Mouse (Mus musculus): ENCODE measurements around the gene Gfy. TPM values are rescaled to one million over a fixed set of nuclear protein-coding genes. Genes with fewer than 3 reads are reported as not detected.
A peak's percentile ranks its signal among the peaks of the same experiment; 100 is the strongest.

Gene Gfy
- total RNA-seq, 4 experiments from 2014 or later, result 0.20 to 0.51 TPM; not detected in 2

DNA sequence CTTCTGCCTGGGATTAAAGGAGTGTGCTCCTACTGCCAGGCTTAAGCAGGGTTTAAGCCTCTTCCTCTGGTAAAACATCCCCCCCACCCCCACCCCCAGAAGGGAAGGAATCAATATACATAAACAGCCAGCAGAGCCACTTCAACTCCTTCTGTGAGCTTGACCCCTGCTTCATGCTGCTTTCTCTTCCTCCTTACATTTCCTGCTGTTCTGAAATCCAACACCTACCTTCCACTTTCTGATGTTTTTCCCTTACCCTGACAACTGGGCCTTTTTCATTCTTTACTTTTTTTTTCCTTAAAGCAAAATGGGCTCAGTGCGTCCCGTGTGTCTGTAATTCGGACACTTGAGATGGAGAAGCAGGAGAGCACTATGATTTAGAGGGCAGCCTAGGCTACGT, 29.0 kb downstream of the Gfy start:
- no peak for DNase-seq (ENCODE audit: low spot score in 2 of 2)

DNA sequence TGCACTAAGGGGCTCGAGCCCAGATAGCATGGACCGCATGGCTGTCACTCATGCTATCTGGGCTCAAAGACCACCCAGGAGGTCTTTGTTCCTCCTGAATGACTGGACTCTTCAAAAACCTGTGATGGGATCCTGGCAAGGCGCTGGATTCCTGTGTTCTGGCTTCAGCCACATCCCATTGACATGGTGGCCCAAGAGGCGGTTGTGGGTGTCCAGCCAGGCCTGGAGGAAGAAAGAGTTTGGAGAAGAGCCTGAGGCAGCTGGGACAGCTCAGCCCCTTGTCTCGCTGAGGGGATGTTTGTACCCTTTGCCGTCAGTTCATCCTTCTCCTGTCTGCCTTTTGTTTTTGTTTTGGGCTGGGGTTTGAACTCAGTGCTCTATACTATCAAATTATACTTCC, 29.8 kb downstream of the Gfy start:
- no peak for DNase-seq (ENCODE audit: low spot score in 2 of 2)

DNA sequence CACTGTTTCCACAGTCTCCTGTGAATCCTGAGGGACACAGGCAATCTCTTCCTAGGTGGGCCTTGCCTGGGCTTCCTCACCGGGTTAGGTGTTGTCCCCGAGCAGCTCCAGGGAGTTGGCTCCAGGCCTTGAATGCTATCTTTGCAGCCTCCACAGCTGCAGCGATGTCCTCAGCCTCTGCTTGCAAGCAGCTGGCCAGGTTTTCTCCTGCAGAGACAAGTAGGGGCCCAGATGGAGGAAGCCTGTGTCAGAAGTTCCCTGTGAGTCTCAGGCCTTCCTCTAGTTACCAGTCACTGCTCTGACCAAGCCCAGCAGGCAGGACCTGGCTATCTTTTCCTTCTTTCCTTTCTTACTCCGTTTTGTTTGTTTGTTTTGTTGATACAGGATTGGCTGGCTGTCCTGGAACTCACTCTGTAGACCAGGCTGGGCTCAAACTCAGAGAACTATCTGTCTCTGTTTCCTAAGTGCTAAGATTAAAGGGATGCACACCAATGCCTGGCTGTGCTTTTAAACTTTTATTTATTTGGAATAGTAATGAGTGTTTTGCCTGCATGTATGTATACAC, 30.8 kb downstream of the Gfy start:
- DNase-seq (ENCODE audit: low spot score in 2 of 2), result no peak

DNA sequence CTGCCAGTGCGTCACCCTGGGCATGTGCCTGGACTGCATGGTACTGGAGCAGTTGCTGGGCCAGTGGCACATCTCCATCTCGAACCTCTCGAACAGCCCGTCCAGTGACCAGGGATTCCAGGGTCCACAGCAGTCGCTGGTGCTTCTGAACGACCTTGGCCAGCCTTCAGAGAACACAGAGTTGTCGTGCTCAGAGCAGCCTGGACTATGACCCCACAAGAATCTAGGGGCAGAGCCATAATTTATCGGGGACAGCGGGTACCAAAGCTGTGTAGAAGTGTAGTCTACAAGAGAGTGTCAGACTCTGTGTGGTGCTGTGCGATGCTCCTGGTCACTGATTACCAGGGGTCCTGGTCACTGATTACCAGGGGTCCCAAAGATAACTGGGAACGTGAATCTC, 31.5 kb downstream of the Gfy start:
- DNase-seq (ENCODE audit: low spot score in 2 of 2), result no peak

DNA sequence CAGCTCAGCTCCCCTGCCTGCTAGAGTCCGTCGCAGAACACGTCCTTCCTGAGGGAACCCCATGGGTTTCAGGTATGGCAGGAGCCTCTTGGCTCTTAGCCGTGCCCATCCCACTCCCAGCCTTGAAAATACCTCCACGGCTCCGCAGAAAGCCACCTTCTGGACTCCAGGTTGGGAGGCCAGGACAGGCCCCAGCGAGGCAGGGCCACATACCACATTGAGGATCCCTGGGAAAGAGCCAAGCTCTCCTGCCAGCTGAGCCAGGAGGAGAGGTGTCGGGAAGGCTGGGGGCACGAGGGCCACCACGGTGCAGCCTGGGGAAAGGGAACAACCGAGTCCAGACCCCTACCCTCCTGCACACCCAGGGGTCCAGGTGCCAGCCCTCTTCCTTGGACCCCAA, 32.1 kb downstream of the Gfy start:
- no peak for DNase-seq (ENCODE audit: low spot score in 2 of 2)

DNA sequence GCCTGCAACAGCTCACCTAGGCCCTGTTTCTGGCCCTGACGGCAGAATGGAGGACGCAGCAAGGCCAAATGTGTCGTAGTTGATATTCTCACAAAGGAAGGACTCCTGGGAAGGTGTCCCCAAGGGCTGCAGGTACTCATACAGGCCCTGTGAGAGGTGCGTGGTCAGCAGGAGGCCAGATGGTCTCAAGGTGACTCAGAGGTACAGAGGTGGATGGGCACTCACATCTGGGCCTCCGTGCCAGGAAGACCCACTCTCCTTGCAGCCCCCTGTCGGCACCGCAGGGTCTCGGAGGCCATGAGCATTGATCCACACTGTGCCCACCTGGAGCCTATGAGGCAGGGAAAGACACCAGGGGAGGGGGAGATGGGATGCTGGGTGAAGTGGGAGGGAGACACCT, 33.9 kb downstream of the Gfy start:
- no peak for DNase-seq (ENCODE audit: low spot score in 2 of 2)

DNA sequence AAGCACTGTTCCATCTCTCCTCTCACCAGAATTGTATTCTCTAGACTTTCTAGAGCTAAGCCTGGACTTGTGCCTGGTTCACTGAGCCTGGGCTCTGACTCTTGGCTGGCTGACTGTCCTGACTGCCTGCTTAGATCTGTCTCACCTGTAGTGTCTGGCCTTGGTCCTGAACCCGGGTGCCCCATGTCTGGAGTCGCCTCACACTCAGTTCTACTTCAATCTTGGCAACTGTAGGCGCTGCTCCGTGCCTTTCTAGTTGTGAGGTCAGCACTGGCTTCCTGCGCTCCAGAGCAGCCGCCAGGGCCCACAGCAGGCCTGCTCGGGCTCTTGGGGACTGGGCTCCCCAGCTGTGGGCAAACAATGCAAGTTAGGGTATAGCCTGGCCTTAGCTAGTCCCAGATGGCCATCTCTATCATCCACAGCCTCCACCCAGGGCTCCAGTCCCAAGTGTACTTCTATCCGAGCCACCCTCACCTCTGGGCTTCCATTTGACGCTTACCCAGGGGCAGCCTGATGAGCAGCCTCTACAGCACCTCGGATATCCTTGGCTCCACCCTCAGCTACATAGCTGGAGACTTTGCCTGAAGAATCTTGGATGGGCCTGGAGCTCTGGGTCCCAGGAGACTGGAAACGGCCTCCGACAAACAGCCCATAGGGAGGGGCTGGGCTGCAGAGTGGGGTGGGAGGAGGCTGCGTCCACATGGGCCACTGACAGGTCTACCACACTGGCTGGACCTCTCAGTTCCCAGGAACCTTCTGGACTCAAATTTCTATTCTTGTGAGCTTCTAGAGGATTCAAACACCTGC, 34.8 kb downstream of the Gfy start:
- no peak for DNase-seq (ENCODE audit: low spot score in 2 of 2)

DNA sequence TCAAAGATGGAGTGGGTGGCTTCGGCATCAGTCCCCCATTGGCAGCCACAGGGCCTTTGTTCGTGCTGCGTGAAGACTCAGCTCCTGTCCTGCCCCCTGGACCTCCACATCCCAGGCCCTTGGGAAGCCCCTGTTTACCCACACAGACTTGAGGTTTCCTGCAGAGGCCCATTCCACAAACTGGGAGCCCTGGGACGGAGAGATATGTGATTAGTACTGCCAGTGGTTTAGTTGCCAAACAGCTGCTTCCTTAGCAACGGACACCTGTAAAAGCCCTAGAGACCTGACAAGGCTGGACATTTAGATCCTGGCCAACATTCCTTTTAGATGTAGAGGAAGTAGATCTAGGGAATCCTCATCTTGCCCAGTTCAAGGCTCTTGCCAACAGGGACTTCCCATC, 37.5 kb downstream of the Gfy start:
- DNase-seq (ENCODE audit: low spot score in 2 of 2), result no peak

DNA sequence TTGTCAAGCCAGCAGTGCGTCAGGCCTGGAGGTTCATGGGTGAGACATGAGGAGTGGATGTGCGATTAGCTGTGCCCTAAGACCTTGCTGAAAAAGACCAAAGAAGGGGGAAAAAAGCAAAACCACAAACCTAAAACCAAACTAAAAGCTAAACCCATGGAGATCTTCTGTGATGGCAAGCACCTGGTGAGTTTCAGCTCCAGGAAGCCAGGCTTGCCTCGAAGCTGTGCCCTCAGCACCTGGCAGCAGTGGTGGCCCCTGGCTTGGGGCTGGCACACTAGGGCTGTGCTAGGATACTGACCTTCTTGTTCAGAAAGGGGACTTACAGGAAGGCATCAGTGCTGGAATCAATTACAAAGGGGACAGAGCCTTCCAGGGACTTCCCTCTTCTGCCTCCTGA, 38.0 kb downstream of the Gfy start:
- no peak for DNase-seq (ENCODE audit: low spot score in 2 of 2)

DNA sequence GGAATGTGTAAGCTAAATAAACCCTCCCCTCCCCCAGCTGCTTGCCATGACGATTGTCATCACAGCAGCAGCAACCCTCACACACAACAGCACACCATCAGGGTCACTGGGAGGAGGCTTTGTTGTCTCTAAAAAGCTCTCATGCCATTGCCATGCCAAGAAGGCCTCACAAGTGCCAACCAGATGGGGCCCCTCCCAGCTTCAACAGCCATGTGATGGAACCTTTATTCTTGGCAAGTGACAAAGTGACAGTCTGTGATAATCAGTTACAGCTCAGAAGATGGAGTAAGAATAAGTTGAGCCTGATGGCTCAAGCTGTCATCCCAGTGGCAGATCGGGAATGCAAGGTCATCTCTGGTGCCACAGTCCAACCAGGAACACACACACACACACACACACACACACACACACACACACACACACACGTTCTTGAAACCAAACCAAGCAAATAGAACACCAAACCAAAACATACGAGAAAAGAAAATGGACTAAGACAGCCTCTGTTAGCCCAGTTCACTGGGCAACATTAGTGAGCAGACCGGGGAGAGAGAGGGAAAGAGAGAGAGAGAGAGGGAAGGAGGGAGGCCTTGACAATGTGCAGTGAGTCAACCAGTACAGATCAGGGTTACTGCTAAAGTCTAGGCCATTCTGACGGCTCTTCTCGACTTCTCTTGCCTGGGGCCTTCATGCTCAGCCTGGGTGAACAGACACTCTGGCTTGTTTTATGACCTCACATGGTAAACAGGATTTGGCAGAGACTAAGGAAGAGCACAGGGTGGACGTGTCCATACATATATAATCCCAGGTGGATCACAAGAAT, 39.3 kb downstream of the Gfy start:
- DNase-seq (ENCODE audit: low spot score in 2 of 2), result no peak

DNA sequence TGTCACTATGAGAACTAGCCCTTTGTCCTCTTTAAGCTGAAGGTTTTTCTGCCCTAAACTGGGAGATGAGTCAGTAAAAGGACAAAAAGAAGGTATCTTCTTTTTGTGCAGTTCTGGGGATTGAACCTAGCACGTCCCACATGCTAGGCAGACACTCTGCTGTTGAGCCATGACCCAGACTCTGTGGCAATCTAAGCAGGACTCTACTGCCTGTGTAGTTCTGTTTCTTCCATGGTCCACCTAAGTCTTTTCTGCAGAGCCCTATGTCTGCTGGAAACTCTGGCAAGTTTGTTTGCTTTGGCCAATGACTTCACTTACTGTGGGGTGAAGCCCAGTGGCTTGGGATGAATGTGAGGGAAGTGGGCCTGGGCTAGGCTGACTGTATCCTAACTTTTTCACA, 41.0 kb downstream of the Gfy start:
- no peak for DNase-seq (ENCODE audit: low spot score in 2 of 2)

DNA sequence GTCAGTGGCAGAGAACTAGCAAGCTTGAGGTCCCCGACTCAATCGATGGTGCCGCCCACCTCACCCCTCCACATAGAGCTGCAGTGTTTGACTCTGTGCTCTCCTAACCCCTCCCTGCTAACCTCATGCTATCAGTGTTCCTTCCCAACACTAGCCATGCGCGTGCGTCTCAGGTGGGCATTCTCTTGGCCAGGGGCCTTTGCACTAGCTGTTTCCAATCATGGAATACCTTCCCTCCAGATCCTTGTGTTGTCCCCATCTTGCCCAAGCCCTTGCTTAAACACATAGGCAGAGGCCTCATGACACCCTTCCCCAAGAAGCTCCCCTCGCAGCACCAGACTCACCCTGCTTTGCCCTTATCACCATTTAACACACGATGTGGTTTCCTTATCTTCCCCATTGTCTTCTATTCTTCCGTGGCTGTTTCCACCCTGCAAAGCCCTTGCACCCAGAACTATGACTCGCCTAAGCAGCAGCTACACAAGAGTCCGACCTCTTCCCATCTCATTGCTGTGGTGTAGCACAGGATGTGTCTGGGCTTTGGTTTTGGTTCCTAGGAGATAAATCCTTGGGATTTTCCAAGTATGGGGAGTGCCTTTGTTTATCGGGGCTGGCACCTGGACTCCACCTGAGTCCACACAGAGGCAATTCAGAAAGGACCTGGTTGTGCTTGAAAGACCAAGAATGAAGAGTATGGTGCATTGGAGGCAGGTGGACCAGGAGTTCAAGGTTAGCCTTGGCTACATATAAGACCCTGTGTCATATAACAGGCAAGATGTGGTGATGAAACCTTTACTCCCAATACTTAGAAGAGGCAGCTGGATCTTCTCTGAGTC, 42.0 kb downstream of the Gfy start:
- no peak for DNase-seq (ENCODE audit: low spot score in 2 of 2)

DNA sequence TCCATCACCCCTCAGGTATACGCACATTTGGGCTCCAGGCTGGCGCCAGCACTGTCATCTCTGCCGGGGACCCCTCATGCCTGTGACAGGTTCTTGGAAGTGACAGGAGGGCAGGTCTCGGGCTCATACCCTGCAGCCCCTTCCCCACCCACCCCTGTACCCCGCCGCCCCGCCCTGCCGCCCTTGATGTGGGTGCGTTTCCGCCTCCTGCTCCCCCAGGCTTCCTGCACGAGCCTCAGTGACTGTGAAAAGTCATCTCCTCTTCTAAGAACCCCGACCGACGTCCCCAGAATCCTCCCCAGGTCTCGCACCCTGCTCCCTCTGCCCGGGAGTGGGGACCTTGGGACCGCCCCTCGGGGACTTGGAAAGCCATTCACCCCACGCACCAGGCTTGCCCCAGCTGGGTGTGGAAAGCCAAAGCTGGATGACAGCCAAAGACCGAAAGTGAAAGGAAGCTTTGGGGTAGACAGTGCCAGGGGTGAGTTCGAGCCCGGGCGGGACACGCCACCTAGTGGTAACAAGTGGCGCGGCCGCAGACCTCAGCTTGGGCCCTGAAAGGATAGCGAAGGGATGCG, 43.3 kb downstream of the Gfy start, which contains the start of the genes Gm45713 and Flt3l:
Gene Gm45713 (minus strand): TSS at position 239 of the 575 bp plus-strand sequence.
Gene Flt3l (minus strand): TSS at position 440 of the 575 bp plus-strand sequence.
- peak; percentile 86 to 91 for DNase-seq (ENCODE audit: low spot score in 2 of 2)

DNA sequence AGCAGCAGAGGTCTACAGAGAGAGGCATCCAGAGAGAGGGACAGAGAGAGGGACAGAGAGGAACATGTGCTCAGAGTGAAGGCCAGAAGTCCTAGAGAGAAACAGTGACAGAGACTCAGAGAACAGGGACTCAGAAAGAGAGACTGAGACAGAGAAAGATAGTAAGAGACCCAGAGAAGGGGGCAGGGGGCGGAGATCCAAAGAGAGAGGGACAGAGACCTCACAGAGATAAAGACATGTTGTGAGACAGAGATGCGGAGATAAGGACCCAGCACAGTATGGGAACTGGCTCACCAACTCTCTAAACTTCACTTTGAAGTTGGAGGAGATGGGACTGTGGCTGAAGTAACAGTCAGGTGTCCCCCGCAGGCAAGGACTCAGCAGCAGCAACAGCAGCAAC, 44.0 kb downstream of the Gfy start:
- DNase-seq (ENCODE audit: low spot score in 2 of 2), result no peak

DNA sequence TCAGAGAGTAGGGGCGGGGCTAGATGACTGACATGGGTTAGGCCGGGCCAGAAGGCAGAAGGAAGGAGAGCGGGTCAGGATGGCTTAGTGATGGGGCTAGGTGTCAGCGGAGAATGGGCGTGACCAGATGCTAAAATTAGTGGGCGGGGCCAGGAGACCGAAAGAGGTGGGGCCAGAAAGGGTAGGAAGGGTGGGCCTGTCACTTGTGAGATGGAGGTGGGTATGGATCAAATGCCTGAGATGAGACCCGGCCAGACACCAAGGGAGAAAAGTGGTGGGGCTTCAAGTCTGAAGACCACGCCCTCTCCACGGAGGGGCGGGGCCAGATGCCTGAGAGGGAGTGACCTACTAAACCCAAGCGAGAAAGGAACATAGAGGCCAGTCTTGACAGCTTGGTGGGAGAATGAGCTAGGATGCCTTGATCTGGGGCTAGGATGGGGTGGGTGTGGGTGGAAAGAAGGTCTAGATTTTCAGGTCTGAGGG, 44.8 kb downstream of the Gfy start:
- no peak for DNase-seq (ENCODE audit: low spot score in 2 of 2)

DNA sequence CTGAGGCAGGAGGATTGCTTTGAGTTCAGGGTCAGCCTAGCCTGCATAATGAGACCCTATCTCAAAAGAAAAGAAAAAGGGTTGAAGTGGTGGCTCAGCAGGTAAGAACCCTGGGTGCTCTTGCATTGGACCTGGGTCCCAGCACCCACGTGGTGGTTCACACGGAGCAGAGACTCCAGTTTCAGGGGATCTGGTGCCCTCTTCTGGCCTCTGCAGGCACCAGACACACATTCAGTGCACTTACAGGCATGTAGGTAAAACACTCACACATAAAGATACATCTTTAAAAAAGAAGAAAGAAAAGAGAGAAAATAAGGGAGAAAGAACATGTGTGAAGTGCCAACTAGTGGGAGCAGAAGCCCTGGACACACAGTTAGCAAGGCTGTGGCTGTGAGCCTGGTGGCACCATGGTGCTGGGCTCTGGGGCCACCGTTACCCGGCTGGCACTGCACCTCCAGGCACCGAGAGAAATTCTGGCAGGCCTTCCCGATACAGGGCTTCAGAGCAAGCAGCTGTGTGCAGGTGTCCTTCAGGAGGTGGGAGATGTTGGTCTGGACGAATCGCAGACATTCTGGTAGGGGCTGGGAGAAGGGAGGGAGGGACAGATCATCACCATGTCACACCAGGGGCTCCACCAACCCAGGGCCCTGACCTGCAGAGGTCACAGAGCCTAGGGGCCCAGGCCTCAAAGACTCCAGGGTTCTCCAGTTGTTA, 45.8 kb downstream of the Gfy start:
- no peak for DNase-seq (ENCODE audit: low spot score in 2 of 2)

DNA sequence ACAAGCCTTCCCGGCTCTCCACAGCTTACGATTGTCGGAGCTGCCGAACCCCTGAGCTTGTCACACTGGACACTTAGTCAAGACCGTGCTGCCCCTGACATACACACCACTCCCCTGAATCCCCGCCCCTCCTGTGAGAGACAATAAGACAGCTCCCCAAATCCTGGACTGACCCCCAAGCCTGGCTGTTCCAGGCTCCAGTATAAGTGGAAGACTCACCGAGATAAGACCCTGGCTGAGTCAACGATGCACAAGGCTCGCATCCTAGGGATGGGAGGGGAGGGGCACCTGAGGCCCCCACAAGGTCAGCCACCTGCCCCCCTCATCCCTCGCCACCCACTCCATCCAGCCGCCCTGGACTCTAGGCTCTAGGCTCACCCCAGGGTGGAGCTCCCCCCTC, 47.5 kb downstream of the Gfy start:
- DNase-seq (ENCODE audit: low spot score in 2 of 2), result no peak

DNA sequence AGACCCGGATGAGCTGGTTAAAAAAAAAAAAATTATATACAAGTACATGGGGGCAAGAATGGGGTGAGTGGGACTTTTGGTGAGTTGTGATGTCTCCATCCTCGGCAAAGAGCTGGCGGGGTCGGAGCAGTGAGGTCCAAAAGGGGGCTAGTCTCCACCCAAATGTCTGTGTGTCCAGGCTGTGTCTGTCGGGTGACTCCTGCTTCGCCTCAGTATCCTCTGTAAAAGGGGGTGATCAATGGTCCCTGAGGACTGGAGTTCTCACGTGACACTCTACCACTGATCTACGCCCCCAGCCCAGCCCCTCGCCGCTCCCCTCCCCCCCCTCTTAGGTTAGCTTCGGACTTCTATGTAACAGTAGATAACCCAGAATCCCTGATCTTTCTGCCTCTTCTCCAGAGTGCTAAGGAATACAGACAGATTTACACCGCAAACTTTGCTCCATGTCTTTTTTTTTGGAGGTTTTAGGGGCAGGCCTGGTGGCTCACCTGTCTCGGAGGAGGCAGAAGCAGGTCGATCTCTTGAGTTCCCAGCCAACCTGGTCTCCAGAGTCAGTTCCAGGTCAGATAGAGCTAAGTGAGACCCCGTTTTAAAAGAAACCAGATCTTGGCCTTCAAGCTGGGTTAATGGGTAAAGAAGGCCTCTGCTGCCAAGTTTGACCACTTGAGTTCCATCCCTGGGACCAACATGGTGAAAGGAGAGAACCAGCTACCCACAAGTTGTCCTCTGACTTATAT, 49.4 kb downstream of the Gfy start:
- DNase-seq (ENCODE audit: low spot score in 2 of 2), result no peak

DNA sequence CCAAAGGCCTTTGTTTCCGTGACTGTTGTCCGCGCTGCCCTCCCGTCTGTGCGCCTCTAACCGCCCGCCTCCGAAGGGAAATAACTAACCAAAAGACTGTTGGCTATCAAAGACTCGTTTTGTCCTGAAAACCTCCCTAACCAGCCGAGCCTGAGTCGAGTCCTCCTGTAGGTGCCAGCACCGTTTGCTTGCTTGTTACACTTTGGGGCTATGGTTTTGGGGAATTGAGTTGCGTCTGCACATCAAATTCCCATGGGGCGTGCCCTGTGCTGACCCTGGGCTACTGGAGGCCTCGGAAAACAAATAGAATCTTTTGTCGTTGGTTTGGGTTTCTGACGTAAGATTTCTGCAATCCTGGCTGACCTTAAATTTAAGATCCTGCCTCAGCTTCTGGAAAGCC, 50.1 kb downstream of the Gfy start:
- DNase-seq (ENCODE audit: low spot score in 2 of 2), result no peak

All from layer of hippocampus, adult 8-10 months (tissue).